Comparison of ENCODE assay signal across 8 mouse cellular contexts in genomic region chr4:137795611-137796557, GRCm38 (mm10). TPM values are rescaled to one million over a fixed set of nuclear protein-coding genes. Genes with fewer than 3 reads are reported as not detected.
A peak's percentile ranks its signal among the peaks of the same experiment; 100 is the strongest.
DNase-seq lines count a peak whose midpoint lies in the region; ATAC-seq and TF ChIP-seq lines count a peak whose summit lies in the region.

Alpl (minus strand) TSS chr4:137796384.

- peak; percentile 49 for ATAC-seq in embryonic facial prominence, embryonic 11.5 days (replicated peaks; ENCODE audit: insufficient number of reproducible peaks, low FRiP score, low TSS enrichment, low read depth)
- ATAC-seq in kidney, embryonic 14.5 days (ENCODE audit: low FRiP score, low TSS enrichment), result peak; percentile 82
- ATAC-seq in liver, embryonic 15.5 days (ENCODE audit: insufficient read depth), result peak; percentile 65

- H3K27me3 ChIP-seq in embryonic facial prominence, embryonic 11.5 days (ENCODE audit: control insufficient read depth, insufficient read depth, low read length), result peaks cover 8% of the 10 kb centered on the region; the same call in 1 of the 2 replicates
- peaks cover 58% of the 10 kb centered on the region for H3K27me3 ChIP-seq in heart, embryonic 10.5 days (ENCODE audit: insufficient read depth, poor library complexity, severe bottlenecking)
- peaks cover 15% of the 10 kb centered on the region for H3K27me3 ChIP-seq in kidney, embryonic 14.5 days (ENCODE audit: control insufficient read depth, insufficient read depth, low read length)
- H3K27me3 ChIP-seq in liver, embryonic 15.5 days, result peaks cover 70% of the 10 kb centered on the region

- WGBS in embryonic facial prominence, embryonic 11.5 days, result under 1% methylated on average over 65 of the region's 78 CpGs
- 2% methylated on average over 63 of the region's 78 CpGs for WGBS in heart, embryonic 10.5 days
- 1% methylated on average over 63 of the region's 78 CpGs for WGBS in kidney, embryonic 14.5 days
- WGBS in liver, embryonic 15.5 days (ENCODE audit: insufficient replicate concordance), result 3% methylated on average over 78 of the region's 78 CpGs
- 2% methylated on average over 76 of the region's 78 CpGs for WGBS in olfactory bulb, adult 2 months

- no peaks in the 10 kb centered on the region for H3K36me3 ChIP-seq in embryonic facial prominence, embryonic 11.5 days (replicated peaks; ENCODE audit: control insufficient read depth, insufficient read depth, low read depth, low read length)
- H3K36me3 ChIP-seq in heart, embryonic 10.5 days, result no peaks in the 10 kb centered on the region
- no peaks in the 10 kb centered on the region for H3K36me3 ChIP-seq in kidney, embryonic 14.5 days (ENCODE audit: control insufficient read depth, insufficient read depth, low read length)
- no peaks in the 10 kb centered on the region for H3K36me3 ChIP-seq in liver, embryonic 15.5 days (replicated peaks)

- peak within 1 kb of the TSS; percentile 34 for H3K4me3 ChIP-seq in embryonic facial prominence, embryonic 11.5 days (ENCODE audit: low read depth, low read length)
- H3K4me3 ChIP-seq in heart, embryonic 10.5 days, result peak within 1 kb of the TSS; percentile 62
- H3K4me3 ChIP-seq in kidney, embryonic 14.5 days (ENCODE audit: low read length), result peak within 1 kb of the TSS; percentile 46
- peak within 1 kb of the TSS; percentile 48 for H3K4me3 ChIP-seq in liver, embryonic 15.5 days (replicated peaks)
- H3K4me3 ChIP-seq in olfactory bulb, adult 2 months (ENCODE audit: insufficient read depth, low read depth, low read length), result peak within 1 kb of the TSS; percentile 34

- no peak for TF ChIP-seq POLR2A in olfactory bulb, adult 2 months (IDR thresholded peaks at IDR 0.05; ENCODE audit: insufficient read depth, low read depth, low read length)

- no peaks in the 10 kb centered on the region; the same call in 1 of the 2 replicates for H3K4me1 ChIP-seq in embryonic facial prominence, embryonic 11.5 days (ENCODE audit: control insufficient read depth, insufficient read depth, low read length)
- H3K4me1 ChIP-seq in heart, embryonic 10.5 days, result peaks cover 28% of the 10 kb centered on the region
- peaks cover 10% of the 10 kb centered on the region for H3K4me1 ChIP-seq in kidney, embryonic 14.5 days (ENCODE audit: control insufficient read depth, insufficient read depth, low read length)
- H3K4me1 ChIP-seq in liver, embryonic 15.5 days (replicated peaks), result peaks cover 11% of the 10 kb centered on the region
- H3K4me1 ChIP-seq in olfactory bulb, adult 2 months (ENCODE audit: control insufficient read depth, insufficient read depth, low read length), result peaks cover 13% of the 10 kb centered on the region; the same call in 1 of the 2 replicates

- H3K9ac ChIP-seq in embryonic facial prominence, embryonic 11.5 days (replicated peaks; ENCODE audit: low read length), result peak within 1 kb of the TSS; percentile 35
- H3K9ac ChIP-seq in kidney, embryonic 14.5 days (ENCODE audit: low read depth, low read length), result peak within 1 kb of the TSS; percentile 48; the same call in 1 of the 2 replicates
- peak within 1 kb of the TSS; percentile 25; the same call in 1 of the 2 replicates for H3K9ac ChIP-seq in liver, embryonic 15.5 days

- H3K27ac ChIP-seq in embryonic facial prominence, embryonic 11.5 days (replicated peaks; ENCODE audit: low read depth, low read length), result no peak within 1 kb of the TSS
- peak within 1 kb of the TSS; percentile 59 for H3K27ac ChIP-seq in heart, embryonic 10.5 days
- H3K27ac ChIP-seq in kidney, embryonic 14.5 days (ENCODE audit: low read depth, low read length), result no peak within 1 kb of the TSS
- no peak within 1 kb of the TSS for H3K27ac ChIP-seq in liver, embryonic 15.5 days (replicated peaks)
- H3K27ac ChIP-seq in olfactory bulb, adult 2 months (ENCODE audit: insufficient read depth, low read depth, low read length), result no peak within 1 kb of the TSS

- peak within 1 kb of the TSS; percentile 71 for H3K4me2 ChIP-seq in embryonic facial prominence, embryonic 11.5 days (ENCODE audit: low read depth, low read length)
- peak within 1 kb of the TSS; percentile 88 for H3K4me2 ChIP-seq in kidney, embryonic 14.5 days (replicated peaks; ENCODE audit: low read depth, low read length)
- peak within 1 kb of the TSS; percentile 60 for H3K4me2 ChIP-seq in liver, embryonic 15.5 days

- no peaks in the 10 kb centered on the region for H3K9me3 ChIP-seq in embryonic facial prominence, embryonic 11.5 days (replicated peaks; ENCODE audit: control insufficient read depth, low read length)
- H3K9me3 ChIP-seq in heart, embryonic 10.5 days, result no peaks in the 10 kb centered on the region
- no peaks in the 10 kb centered on the region for H3K9me3 ChIP-seq in kidney, embryonic 14.5 days (ENCODE audit: control insufficient read depth, low read length)
- H3K9me3 ChIP-seq in liver, embryonic 15.5 days (replicated peaks), result no peaks in the 10 kb centered on the region

- peak; percentile 89 to 92 for DNase-seq in B cell, adult 2 months
- peak; percentile 28 for DNase-seq in adrenal gland, adult 8-10 months
- DNase-seq in embryonic facial prominence, embryonic 11.5 days (ENCODE audit: low spot score), result peak; percentile 80
- no peak for DNase-seq in heart, embryonic 10.5 days (ENCODE audit: low spot score)
- peak; percentile 11 to 68 for DNase-seq in thymus, postnatal 10 days (ENCODE audit: low spot score in 2 of 2)

- TF ChIP-seq CTCF in olfactory bulb, adult 2 months (IDR thresholded peaks at IDR 0.05; ENCODE audit: insufficient read depth, low read depth, low read length), result 0 out of 2 replicates have a peak, but pooled peaks have one; percentile 29

RNA-seq across cellular contexts. Expression of gene Alpl, which starts in this region (rescaled TPM):
- 100 to 1,000 TPM in 2 of 4 experiments, 1 to 10 TPM in 2; 5.0 to 180 (median 83.0) TPM for total RNA-seq in adrenal gland, adult 8-10 months (2022)
- 9.9 and 10.8 TPM in 2 replicates for polyA plus RNA-seq in embryonic facial prominence, embryonic 11.5 days (2014; fragmentation: Nextera tagmentation; extraction: Ambion mirVana)
- 1.0 and 4.5 TPM in 2 replicates for polyA plus RNA-seq in heart, embryonic 10.5 days (2016; fragmentation: Nextera tagmentation; extraction: Ambion mirVana)
- polyA plus RNA-seq in kidney, embryonic 14.5 days (2014; fragmentation: Nextera tagmentation; extraction: Ambion mirVana), result 5.9 and 10.2 TPM in 2 replicates
- 9.7 and 12.0 TPM in 2 replicates for polyA plus RNA-seq in liver, embryonic 15.5 days (2015; fragmentation: Nextera tagmentation; extraction: Ambion mirVana)
- not detected in 2 replicates for polyA plus RNA-seq in olfactory bulb, adult 2 months (2012; ENCODE audit: insufficient read depth, insufficient read length, low replicate concordance, missing spikeins)
